Mouse (Mus musculus) left cerebral cortex, postnatal 25 days (tissue): ENCODE measurements around the gene Tnfrsf22. TPM values are rescaled to one million over a fixed set of nuclear protein-coding genes. Genes with fewer than 3 reads are reported as not detected.
"Not testable (repeated sequence)": the region's sequence is repeated elsewhere in the genome, so short reads cannot be mapped to it uniquely, and the experiment has no call there.

Experiments
- DNase-seq, 2 experiments: peaks; one replicate each; pipeline ENCODE4 v3.0.0; 2022; ENCODE audit warnings: low spot score in 2 of 2, mixed read lengths in 1 of 2
- intact Hi-C: fragments of 180-260 bp; cut with DNase I; formaldehyde crosslinking; loops from one replicate; pipeline ENCODE4 v1.15.1; 2025
- total RNA-seq, 2 experiments: library from RNA; stranded (reverse); gene quantifications; 2 replicates each; pipeline ENCODE4 v1.2.3; 2021

Gene Tnfrsf22
- total RNA-seq = 1 to 10 TPM; 1.0 to 1.4 TPM

DNA sequence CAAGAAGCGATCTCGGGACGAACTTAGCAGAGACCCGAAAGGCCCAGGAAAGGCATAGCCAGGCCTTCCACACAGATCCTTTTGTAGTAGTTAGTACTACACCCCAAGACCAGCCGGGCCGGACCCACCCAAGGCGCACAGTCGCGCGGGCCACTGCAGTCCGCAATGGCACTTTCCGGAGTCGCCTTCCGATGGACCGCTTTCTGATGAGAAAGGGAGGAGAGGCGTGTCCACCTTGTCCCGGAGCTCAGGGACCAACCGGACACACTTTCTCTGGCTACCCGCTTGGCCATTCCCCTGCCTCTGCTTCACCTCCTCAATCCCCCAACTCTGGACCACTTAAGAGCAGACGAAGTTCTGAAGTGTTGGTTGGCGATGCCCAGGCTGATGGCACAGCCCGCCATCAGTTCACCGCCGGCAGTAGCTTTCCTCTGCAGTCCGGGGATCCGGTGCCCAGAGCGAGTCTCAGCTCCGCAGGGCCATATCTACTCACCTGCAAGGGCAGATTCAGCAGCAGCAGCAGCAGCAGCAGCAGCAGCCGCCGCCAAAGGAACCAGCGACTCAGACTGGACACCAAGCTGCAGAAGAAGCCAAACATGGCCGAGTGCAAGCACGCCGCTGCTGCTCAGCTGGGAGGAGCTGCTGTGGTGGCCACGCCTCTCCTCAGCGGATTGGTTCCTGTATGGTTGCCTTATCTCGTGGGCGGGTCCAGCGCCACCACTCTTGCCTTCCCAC is at the start of gene Tnfrsf22:
Tnfrsf22 (minus strand) TSS at position 628 of the 735 bp plus-strand sequence.
- intact Hi-C loops = loop anchor here (1.0 kb wide), 1 partner anchor 34 kb away; no protein-coding TSS in a partner anchor
- DNase-seq = peak; percentile 77 to 79

DNA sequence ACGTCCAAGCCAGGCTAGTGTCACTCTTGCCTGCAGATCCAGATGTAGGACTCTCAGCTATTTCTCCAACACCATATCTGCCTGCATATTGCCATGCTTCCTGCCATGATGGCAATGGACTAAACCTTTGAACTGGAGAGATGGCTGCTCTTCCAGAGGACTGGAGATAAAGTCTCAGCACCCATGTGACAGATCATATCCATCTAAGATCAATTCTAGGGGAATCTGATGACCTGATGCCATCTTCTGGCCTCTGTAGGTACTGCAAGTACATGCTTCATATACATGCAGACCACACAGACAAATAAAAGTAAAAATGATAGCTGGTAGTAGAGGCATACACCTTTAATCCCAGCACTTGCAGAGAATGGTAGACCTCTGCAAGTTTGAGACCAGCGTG is 46.7 kb upstream of the Tnfrsf22 start:
- DNase-seq = peak in 1 of 2 experiments; percentile 34
- intact Hi-C loops = loop anchor here (5.0 kb wide), 1 partner anchor 109 kb away; no protein-coding TSS in a partner anchor

DNA sequence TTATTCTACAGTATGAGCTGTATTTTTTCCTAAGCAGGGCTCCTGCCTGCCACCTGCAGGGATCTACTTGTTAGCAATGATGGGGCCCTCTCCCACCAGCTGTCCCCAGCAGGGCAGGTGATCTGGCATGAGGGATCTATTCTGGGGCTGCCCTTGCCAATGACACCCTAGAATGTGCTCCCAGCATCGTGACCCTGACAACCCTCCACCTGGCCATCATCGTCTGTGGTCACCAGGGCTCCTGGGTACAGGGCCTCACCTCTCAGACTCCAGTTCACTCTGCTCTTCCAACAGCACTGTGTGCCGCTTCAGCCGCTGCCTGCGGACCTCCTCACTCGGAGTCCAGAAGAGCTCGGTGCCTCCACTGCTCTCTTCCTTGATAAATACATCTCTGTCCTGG is 45.1 kb upstream of the Tnfrsf22 start:
- no peak for DNase-seq
- intact Hi-C loops = no loop called here

DNA sequence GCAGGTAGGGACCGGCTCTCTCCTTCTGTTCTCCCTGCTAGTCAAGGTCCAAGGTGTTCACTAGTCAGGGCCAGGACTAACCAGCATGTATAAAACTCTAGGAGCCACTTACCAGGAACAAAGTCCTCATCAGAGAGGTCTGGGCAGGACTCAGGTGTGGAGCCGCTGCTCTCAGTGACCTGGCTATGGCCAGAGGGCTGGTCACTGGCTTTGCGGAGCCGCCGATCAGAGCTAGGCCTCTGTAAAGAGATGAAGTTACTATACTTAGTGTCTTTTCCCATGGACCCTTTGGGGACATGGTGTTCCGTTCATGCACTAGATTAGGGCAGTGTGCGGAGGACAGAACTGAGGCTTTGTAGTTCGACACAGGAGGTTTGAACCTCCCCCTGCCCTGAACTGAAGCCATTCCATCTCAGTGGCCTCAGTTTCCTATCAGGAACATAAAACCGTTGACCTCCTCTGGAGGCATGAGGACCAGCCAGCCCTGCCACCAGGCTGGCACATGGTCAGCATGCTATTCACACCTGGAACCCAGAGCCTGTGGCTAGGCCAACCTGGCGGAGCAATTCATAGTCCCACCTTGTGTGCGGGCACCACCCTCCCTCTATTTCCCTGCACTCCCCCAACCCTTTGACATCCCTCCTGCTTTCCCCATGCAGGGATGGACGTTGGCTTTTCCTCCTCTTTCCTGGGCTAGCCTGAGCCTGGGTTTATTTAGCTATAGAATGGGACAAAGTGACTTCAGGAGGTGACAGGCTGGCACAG is 43.5 kb upstream of the Tnfrsf22 start:
- intact Hi-C loops = no loop called here
- no peak for DNase-seq

DNA sequence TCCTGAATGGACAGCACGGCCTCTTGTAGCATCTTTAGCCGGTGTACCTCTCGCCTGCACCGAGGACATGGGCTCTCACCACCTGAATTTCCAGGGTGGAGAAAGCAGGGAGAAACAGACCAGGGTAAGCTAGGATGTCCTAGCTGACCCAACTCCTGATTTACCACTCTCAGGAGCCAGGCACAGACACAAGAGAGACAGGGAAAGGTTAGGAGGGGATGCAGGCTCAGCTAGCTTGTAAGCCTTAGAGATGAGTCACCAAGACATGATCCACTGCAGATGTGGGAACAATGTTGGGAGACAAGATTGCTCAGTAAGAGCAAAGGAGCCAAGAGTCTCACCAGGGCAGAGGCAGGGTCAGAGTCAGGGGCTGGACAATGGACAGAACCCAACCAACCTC is 42.4 kb upstream of the Tnfrsf22 start:
- intact Hi-C loops = no loop called here
- no peak for DNase-seq

DNA sequence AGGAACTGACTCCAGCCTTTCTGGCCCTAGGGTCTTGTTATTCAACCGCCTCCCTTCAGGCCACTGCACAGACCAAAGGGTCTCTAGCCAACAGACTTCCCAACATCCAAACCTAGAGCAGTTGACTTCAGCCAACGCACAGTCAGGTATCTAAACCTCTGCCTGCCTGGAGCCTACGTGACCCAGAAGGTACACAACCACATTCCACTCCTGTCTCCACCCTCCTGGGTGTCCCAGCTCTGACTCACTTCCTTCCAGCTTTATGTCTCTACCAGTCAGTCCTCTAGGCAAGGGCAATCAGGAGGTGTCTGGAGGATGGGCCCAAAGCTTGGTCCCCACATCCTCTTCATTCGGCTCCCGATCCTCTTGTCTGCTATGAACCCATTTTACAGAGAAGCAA is 41.7 kb upstream of the Tnfrsf22 start:
- intact Hi-C loops = no loop called here
- no peak for DNase-seq

DNA sequence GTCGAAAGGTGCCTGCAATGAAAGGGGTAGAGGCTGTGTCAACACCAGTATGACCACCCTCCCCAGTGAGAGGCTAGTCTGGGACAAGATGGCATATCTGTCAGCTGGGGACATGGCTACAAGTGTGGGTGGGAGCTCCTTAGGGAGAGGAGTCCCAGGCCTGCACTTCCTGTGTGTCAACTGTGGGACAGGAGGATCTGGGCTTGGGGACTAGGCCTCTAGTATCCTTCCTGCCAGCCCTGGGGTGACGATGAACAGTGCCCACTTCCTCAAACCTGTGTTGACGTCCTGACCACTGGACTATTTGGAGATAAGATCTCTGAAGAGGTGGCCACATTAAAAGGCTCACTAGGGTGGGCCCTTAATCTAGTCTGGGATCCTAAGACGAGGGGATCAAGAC is 40.5 kb upstream of the Tnfrsf22 start:
- intact Hi-C loops = loop anchor here (5.0 kb wide), 1 partner anchor 88 kb away; the partner anchor contains the start of gene Cars

DNA sequence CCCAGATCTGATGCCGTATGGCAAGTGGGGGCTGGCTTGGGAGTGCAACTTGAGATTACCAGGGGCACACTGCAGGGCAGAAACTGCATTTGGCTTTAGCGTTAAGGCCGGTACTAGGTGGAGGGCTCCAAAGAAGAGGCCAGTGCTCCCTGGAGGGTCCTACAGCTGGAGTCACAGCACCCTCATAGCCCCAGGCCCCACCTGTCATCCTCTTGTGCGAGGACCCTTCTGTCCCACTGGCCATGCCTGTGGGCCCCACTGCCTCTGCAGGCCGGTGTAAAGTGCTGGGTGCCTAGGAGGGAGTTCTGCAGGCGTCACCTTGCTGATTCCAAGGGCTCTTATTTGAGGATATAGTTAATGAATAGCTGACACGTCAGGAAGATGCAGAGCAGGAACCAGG is 40.0 kb upstream of the Tnfrsf22 start:
- intact Hi-C loops = loop anchor here (5.0 kb wide), 1 partner anchor 87 kb away; the partner anchor contains the start of gene Cars
- no peak for DNase-seq

More for the DNA sequence above, 40.5 kb upstream of the Tnfrsf22 start:
- DNase-seq = no peak

DNA sequence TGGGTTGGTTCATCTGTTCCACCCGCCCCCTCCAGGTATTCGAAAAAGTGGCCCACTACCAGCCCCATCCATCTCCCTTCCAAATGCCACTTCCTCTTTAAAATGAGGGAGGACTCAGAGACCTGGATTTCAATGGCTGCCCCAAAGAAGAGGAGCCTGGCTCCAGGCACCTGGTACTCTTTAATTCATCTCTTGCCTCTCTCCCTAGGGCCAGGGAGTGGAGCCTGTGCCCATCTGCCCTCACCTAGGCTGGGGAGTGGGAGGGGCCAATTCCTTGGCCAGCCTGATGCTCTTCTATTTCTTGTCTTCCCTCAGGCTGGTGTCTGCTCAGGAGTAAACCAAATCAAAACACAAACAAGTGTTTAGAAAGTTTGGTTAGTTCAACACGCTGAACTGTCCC is 37.2 kb upstream of the Tnfrsf22 start:
- not testable (repeated sequence) for DNase-seq
- intact Hi-C loops = loop anchor here (5.0 kb wide), 1 partner anchor 84 kb away; the partner anchor contains the start of gene Cars

DNA sequence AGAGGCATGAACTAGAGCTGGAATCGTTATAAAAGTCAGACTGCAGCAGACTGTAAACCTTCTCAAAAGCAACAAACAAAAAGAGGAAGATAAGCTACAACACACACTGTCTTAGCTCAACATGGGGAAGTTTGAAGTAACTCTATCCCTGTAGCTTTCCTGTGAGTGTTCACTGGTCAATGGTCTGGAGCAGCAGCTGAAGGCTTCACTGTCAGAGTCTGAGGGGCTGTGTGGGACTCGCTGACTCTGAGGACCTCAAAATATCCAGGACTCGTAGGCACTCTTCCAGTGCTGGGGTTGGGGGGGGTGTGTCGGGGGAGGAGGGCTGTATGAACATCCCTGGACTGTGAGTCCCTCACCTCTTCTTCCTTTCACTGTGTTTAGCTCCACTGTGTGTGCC is 36.7 kb upstream of the Tnfrsf22 start:
- intact Hi-C loops = loop anchor here (5.0 kb wide), 1 partner anchor 84 kb away; the partner anchor contains the start of gene Cars
- DNase-seq = not testable (repeated sequence)

DNA sequence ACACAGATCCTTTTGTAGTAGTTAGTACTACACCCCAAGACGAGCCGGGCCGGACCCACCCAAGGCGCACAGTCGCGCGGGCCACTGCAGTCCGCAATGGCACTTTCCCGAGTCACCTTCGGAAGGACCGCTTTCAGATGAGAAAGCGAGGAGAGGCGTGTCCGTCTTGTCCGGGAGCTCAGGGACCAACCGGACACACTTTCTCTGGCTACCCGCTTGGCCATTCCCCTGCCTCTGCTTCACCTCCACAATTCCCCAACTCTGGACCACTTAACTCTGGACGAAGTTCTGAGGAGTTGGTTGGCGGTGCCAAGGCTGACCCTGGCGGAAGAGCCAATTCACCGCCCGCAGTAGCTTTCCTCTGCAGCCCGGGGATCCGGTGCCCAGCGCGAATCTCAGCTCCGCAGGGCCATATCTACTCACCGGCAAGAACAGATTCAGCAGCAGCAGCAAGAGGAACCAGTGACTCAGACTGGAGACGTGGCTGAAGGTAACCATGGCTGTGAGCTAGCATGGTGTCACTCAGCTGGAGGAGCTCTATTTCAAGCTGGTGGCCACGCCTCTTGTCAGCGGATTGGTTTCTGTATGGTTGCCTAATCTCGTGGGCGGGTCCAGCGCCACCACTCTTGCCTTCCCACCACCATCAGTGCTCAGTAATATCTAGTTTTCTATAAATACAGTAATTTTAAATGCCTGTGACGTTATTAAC is 36.1 kb upstream of the Tnfrsf22 start, which contains the start of gene Tnfrsf23:
Tnfrsf23 (minus strand) TSS at position 514 of the 709 bp plus-strand sequence.
- peak; percentile 76 to 92 for DNase-seq
- intact Hi-C loops = loop anchor here (5.0 kb wide), 1 partner anchor 83 kb away; the partner anchor contains the start of gene Cars

DNA sequence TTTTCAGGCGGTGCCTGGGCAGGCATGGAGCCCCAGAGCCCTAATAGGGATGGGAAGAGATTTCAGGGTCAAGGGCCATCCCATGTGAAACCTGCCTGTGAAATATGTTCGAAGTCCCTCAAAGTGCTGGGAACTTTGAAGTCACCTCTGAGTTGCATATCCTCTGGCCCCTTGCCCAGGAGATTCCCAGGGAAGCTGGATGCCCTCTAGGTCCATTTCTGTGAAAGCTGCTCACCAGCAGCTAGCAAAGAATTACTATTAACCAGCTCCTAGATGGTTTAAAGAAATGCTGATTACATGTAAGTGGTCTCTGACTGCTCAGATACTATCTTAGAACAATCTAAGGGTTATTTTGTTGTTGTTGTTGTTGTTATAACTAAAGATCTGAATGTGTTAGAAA is 35.1 kb upstream of the Tnfrsf22 start:
- intact Hi-C loops, DNase-seq: not testable (repeated sequence)

DNA sequence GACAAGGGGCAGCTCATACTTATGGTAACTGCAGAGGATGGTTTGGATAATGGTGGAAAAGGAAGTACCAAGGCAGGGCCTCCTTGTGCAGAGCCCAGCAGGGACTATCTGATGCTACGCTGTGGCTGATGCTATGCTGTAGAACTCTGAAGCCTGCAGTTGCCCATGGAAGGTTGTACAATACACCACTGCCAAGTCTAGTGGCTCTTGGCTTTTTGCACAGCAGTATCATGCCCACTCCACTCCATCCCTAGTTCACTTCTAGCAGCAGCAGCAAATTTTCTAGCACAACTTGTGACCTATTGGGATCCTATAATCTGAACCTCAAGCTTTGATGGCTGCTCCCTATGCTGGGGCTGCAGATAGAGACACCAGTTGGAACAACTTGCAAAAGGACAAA is 32.1 kb upstream of the Tnfrsf22 start:
- DNase-seq = no peak
- intact Hi-C loops = loop anchor here (2.0 kb wide), 1 partner anchor 39 kb away; no protein-coding TSS in a partner anchor

DNA sequence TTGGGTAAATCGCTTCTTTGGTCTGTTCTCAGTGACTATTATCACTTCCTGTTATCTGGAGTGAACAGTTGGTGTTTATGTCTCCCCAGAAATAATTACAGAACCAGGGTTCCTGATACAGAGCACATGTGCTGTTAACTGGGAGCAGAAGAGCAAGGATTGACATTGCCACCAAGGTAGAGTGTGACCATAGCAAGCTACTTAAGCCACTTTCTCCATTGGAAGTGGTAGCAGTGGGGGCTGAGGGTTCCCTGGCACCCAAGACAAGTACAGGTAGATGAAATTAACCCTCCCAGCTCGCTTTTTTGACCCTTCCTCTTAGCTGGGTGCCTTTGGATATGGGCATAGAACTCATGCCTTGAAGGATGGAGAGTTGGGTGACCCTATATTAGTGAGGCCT is 31.4 kb upstream of the Tnfrsf22 start:
- not testable (repeated sequence) for DNase-seq
- intact Hi-C loops = loop anchor here (2.0 kb wide), 1 partner anchor 38 kb away; no protein-coding TSS in a partner anchor

DNA sequence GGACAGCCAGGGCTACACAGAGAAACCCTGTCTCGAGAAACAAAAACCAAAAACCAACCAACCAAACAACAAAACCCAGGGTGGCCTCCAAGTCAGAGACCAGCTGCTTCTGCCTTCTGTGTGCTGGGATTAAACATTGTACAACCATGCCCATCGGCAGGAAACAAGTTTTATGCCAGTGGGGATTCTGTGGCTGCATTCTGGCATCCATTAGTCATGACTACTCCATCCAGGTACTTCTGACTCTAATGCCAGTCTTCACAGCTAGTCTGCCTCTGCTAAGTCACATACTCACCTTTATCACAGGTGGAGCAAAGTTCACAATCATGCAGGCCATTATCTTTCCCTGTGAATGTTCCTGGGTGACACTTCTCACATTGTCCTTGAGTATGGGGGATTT is 30.2 kb upstream of the Tnfrsf22 start:
- intact Hi-C loops = loop anchor here (2.0 kb wide), 1 partner anchor 37 kb away; no protein-coding TSS in a partner anchor
- DNase-seq = not testable (repeated sequence)

DNA sequence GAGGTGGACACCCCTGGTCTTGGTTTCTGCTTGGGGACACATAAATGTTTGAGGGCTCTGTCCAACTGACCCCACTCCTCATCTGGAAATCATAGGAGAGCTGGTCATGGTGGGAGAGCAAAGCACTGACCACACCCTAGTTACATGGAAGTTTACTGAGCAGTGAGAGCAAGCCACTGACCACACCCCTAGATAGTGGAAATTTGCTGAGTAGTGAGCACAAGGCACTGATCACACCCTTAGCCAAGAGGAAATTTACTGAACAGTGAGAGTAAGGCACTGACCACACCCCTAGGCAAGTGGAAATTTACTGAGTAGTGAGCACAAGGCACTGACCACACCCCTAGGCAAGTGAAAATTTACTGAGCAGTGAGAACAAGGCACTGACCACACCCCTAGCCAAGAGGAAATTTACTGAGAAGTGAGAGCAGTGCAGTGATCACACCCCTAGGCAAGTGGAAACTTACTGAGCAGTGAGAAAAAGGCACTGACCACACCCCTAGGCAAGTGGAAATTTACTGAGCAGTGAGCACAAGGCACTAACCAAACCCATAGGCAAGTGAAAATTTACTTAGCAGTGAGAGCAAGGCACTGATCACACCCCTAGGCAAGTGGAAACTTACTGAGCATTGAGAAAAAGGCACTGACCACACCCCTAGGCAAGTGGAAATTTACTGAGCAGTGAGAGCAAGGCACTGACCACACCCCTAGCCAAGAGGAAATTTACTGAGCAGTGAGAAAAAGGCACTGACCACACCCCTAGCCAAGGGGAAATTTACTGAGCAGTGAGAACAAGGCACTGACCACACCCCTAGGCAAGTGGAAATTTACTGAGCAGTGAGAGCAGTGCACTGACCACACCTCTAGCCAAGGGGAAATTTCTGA is 17.2 kb upstream of the Tnfrsf22 start:
- intact Hi-C loops = no loop called here
- no peak for DNase-seq

DNA sequence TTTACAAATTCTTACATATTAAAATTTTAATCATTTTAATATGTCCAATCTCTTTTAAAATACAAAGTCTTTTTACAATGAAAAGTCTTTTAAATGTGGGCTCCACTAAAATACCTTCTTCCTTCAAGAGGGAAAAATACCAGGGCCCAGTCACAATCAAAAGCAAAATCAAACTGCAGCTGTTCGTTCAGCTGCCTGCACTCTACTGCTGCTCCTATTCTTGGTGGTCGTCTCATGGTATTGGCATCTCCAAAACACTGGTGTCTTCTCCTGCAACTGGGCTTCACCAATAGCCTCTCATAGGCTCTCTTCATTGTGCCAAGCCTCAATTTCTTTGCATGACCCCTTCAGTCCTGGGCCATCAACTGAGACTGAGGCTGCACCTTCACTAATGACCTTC is 14.0 kb upstream of the Tnfrsf22 start:
- intact Hi-C loops = no loop called here
- no peak for DNase-seq

DNA sequence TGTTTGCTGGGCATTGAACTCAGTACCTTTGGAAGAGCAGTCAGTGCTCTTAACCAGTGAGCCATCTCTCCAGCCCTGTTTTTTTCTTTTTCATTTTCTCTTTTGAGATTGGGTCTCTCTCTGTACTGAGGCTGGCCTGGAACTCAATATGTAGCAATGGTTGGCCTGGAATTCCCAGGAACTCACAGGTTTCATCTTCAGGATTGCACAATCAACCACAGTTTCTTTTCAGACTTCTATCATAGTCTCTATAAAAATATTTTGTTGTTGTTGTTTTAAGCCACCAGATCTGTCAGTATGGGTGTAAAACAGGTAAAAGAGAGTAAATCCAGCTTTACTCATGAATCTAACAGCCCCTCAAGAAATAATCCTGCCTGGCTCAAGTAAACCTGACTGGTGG is 11.3 kb upstream of the Tnfrsf22 start:
- intact Hi-C loops = no loop called here
- no peak for DNase-seq
